Mouse (Mus musculus) thymus, adult 2 months (tissue): Measurements from ENCODE around the gene Psmb6. TPM values are rescaled to one million over a fixed set of nuclear protein-coding genes. Genes with fewer than 3 reads are reported as not detected.

Source experiments
- DNase-seq: peaks from one replicate; pipeline ENCODE4 v3.0.0; 2021
- H3K27ac ChIP-seq: fragments of 200-500 bp; 2 replicates; pipeline ENCODE4 v1.5.1; 2012; ENCODE audit warnings: low read length, control low read depth; ENCODE audit not compliant: control insufficient read depth, insufficient read depth
- H3K27me3 ChIP-seq: fragments of 200-500 bp; 2 replicates; pipeline ENCODE4 v1.6.1; 2012; ENCODE audit warnings: mild to moderate bottlenecking, low read length, moderate library complexity, mixed read lengths; ENCODE audit not compliant: control insufficient read depth, insufficient read depth
- H3K36me3 ChIP-seq: fragments of 200-500 bp; 2 replicates; pipeline ENCODE4 v1.6.1; 2012; ENCODE audit warnings: mild to moderate bottlenecking, low read length, moderate library complexity; ENCODE audit not compliant: control insufficient read depth, insufficient read depth
- H3K4me1 ChIP-seq: fragments of 200-500 bp; replicated peaks from 2 replicates; pipeline ENCODE4 v1.6.1; 2012; ENCODE audit warnings: low read length; ENCODE audit not compliant: control insufficient read depth, insufficient read depth
- H3K4me3 ChIP-seq: fragments of 200-500 bp; 2 replicates; pipeline ENCODE4 v1.5.1; 2012; ENCODE audit warnings: mild to moderate bottlenecking, low read length, control low read depth, moderate library complexity; ENCODE audit not compliant: control insufficient read depth, insufficient read depth
- CTCF ChIP-seq: fragments of 200-500 bp; IDR thresholded peaks from 2 replicates; pipeline ENCODE4 v1.5.1; 2012; ENCODE audit warnings: mild to moderate bottlenecking, control low read depth, low read length, moderate library complexity, borderline replicate concordance; ENCODE audit not compliant: control insufficient read depth, poor library complexity, insufficient read depth; ENCODE audit errors: extremely low read depth
- POLR2A ChIP-seq: fragments of 200-500 bp; IDR thresholded peaks from 2 replicates; pipeline ENCODE4 v1.6.1; 2012; ENCODE audit warnings: mild to moderate bottlenecking, low read length, control low read depth, moderate library complexity; ENCODE audit not compliant: control insufficient read depth, poor library complexity, insufficient read depth; ENCODE audit errors: extremely low read depth
- WGBS: fragments of 180-500 bp; shearing (Covaris S2); methylation state at CpG from one replicate; pipeline ENCODE4 v1.1.7; 2018; 5-methylcytosine and 5-hydroxymethylcytosine counted together
- polyA plus RNA-seq: library from polyadenylated mRNA; depleted of rRNA; stranded (reverse); fragments of >200 nt; gene quantifications from 2 replicates; pipeline ENCODE4 v1.2.3, GENCODE M21; 2012

Psmb6 gene
- polyA plus RNA-seq, 1 experiment = 460 TPM

- WGBS = 93% methylated on average over 7 of the region's 7 CpGs
- no peaks in the 10 kb centered on the region for H3K27me3 ChIP-seq
- H3K4me3 ChIP-seq = no peak overlapping the region
- TF ChIP-seq POLR2A = no peak
- no peak for TF ChIP-seq CTCF
- no peak for DNase-seq
- H3K36me3 ChIP-seq = no peaks in the 10 kb centered on the region
- peaks cover 11% of the 10 kb centered on the region for H3K4me1 ChIP-seq
- no peak overlapping the region for H3K27ac ChIP-seq
Observed at GRCm38 (mm10) chr11:70511825-70512224, 13.3 kb upstream of the Psmb6 start.

GRCm38 (mm10) chr11:70512709-70513342, 12.3 kb upstream of the Psmb6 start:
- no peak for DNase-seq
- H3K36me3 ChIP-seq = no peaks in the 10 kb centered on the region
- TF ChIP-seq CTCF (no peak), POLR2A (no peak)
- 78% methylated on average over 7 of the region's 7 CpGs for WGBS
- peaks cover 7% of the 10 kb centered on the region for H3K4me1 ChIP-seq
- H3K27me3 ChIP-seq = no peaks in the 10 kb centered on the region
- H3K27ac ChIP-seq = no peak overlapping the region
- H3K4me3 ChIP-seq = no peak overlapping the region

GRCm38 (mm10) chr11:70513520-70513919, 11.6 kb upstream of the Psmb6 start:
- H3K4me3 ChIP-seq = no peak overlapping the region
- TF ChIP-seq POLR2A (no peak), CTCF (no peak)
- H3K36me3 ChIP-seq = no peaks in the 10 kb centered on the region
- no peak for DNase-seq
- peaks cover 5% of the 10 kb centered on the region for H3K4me1 ChIP-seq
- peak overlapping the region; percentile 45; the same call in 1 of the 2 replicates for H3K27ac ChIP-seq
- WGBS = 84% methylated on average over 11 of the region's 11 CpGs
- no peaks in the 10 kb centered on the region for H3K27me3 ChIP-seq

GRCm38 (mm10) chr11:70514288-70514687, 10.9 kb upstream of the Psmb6 start, which contains the start of gene Vmo1:
TSS of gene Vmo1 (minus strand) at chr11:70514616.
- Histone ChIP-seq H3K4me3 (no peak within 1 kb of the TSS), H3K36me3 (no peaks in the 10 kb centered on the region), H3K27me3 (no peaks in the 10 kb centered on the region), H3K27ac (peak within 1 kb of the TSS; percentile 45; the same call in 1 of the 2 replicates), H3K4me1 (peaks cover 5% of the 10 kb centered on the region)
- TF ChIP-seq POLR2A = no peak
- TF ChIP-seq CTCF = no peak
- no peak for DNase-seq
- 90% methylated on average over 7 of the region's 7 CpGs for WGBS

GRCm38 (mm10) chr11:70516352-70516751, 8.8 kb upstream of the Psmb6 start:
- Histone ChIP-seq H3K36me3 (no peaks in the 10 kb centered on the region), H3K4me1 (no peaks in the 10 kb centered on the region), H3K27me3 (no peaks in the 10 kb centered on the region), H3K4me3 (no peak overlapping the region), H3K27ac (no peak overlapping the region)
- WGBS = 36% methylated on average over 2 of the region's 2 CpGs
- peak; percentile 45 for DNase-seq
- no peak for TF ChIP-seq CTCF
- no peak for TF ChIP-seq POLR2A

GRCm38 (mm10) chr11:70518436-70518835, 6.7 kb upstream of the Psmb6 start:
- no peak for DNase-seq
- H3K36me3 ChIP-seq = no peaks in the 10 kb centered on the region
- TF ChIP-seq CTCF (no peak), POLR2A (no peak)
- no peaks in the 10 kb centered on the region for H3K27me3 ChIP-seq
- no peak overlapping the region for H3K4me3 ChIP-seq
- H3K27ac ChIP-seq = no peak overlapping the region
- 96% methylated on average over 1 of the region's 1 CpGs for WGBS
- H3K4me1 ChIP-seq = no peaks in the 10 kb centered on the region
